Mouse (Mus musculus) MEL (cell line): ENCODE measurements around the gene Mettl1.

Source experiments
- CTCF ChIP-seq, 3 experiments: IDR thresholded peaks in 2 of 3; conservative IDR thresholded peaks in 1 of 3; 2 replicates each; pipeline ENCODE4 v1.5.1; 2011 to 2012; ENCODE audit warnings: low read length in 3 of 3, low read depth in 2 of 3, mild to moderate bottlenecking in 2 of 3, improper control_type of control experiment in 1 of 3, inconsistent platforms in 1 of 3, mixed read lengths in 1 of 3, moderate library complexity in 1 of 3; ENCODE audit not compliant: control insufficient read depth in 1 of 3, insufficient read depth in 1 of 3, poor library complexity in 1 of 3, severe bottlenecking in 1 of 3
- E2F4 ChIP-seq: IDR thresholded peaks from 2 replicates; pipeline ENCODE4 v1.6.1; 2011; ENCODE audit warnings: low read depth, low read length, improper control_type of control experiment, borderline replicate concordance
- EP300 ChIP-seq, 2 experiments: IDR thresholded peaks; 2 replicates each; pipeline ENCODE4 v1.6.1; 2011; ENCODE audit warnings: improper control_type of control experiment in 2 of 2, low read length in 2 of 2, low read depth in 1 of 2, mild to moderate bottlenecking in 1 of 2
- GABPA ChIP-seq: IDR thresholded peaks from 2 replicates; pipeline ENCODE4 v1.6.1; 2012; ENCODE audit warnings: low read depth, mild to moderate bottlenecking, inconsistent platforms, low read length, improper control_type of control experiment, moderate library complexity
- NELFE ChIP-seq: IDR thresholded peaks from 2 replicates; pipeline ENCODE4 v1.6.1; 2011; ENCODE audit warnings: low read depth, low read length, improper control_type of control experiment
- POLR2A ChIP-seq, 2 experiments: IDR thresholded peaks; 2 replicates each; pipeline ENCODE4 v1.6.1; 2011 to 2012; ENCODE audit warnings: low read length in 2 of 2, mild to moderate bottlenecking in 2 of 2, control low read depth in 1 of 2, improper control_type of control experiment in 1 of 2, low read depth in 1 of 2, moderate library complexity in 1 of 2; ENCODE audit not compliant: control insufficient read depth in 1 of 2, insufficient read depth in 1 of 2, poor library complexity in 1 of 2
- TCF12 ChIP-seq: IDR thresholded peaks from 2 replicates; pipeline ENCODE4 v1.6.1; 2014; ENCODE audit warnings: low read depth, mild to moderate bottlenecking, inconsistent platforms, low read length, improper control_type of control experiment, moderate library complexity
- UBTF ChIP-seq: IDR thresholded peaks from 2 replicates; pipeline ENCODE4 v1.6.1; 2012; ENCODE audit warnings: low read depth, mild to moderate bottlenecking, inconsistent platforms, low read length, improper control_type of control experiment, moderate library complexity, borderline replicate concordance; ENCODE audit not compliant: insufficient read depth
- USF2 ChIP-seq, 2 experiments: IDR thresholded peaks; 2 replicates each; pipeline ENCODE4 v1.6.1; 2011 to 2012; ENCODE audit warnings: improper control_type of control experiment in 2 of 2, low read length in 2 of 2, borderline replicate concordance in 1 of 2, inconsistent platforms in 1 of 2, low read depth in 1 of 2, mild to moderate bottlenecking in 1 of 2; ENCODE audit not compliant: insufficient read depth in 1 of 2
- ZKSCAN1 ChIP-seq: IDR thresholded peaks from 2 replicates; pipeline ENCODE4 v1.6.1; 2012; ENCODE audit warnings: low read depth, mild to moderate bottlenecking, inconsistent platforms, low read length, improper control_type of control experiment, moderate library complexity

- TF ChIP-seq POLR2A (IDR thresholded peaks at IDR 0.05; ENCODE audit: control insufficient read depth in 1 of 2, insufficient read depth in 1 of 2, low read depth in 1 of 2, low read length in 2 of 2, poor library complexity in 1 of 2) (no peak), EP300 (IDR thresholded peaks at IDR 0.05; ENCODE audit: low read depth in 1 of 2, low read length in 2 of 2) (no peak), CTCF (IDR thresholded peaks at IDR 0.05 in 2 of 3, conservative IDR thresholded peaks at IDR 0.05 in 1 of 3; ENCODE audit: control insufficient read depth in 1 of 3, insufficient read depth in 1 of 3, low read depth in 2 of 3, low read length in 3 of 3, poor library complexity in 1 of 3, severe bottlenecking in 1 of 3) (no peak), USF2 (IDR thresholded peaks at IDR 0.05; ENCODE audit: borderline replicate concordance in 1 of 2, insufficient read depth in 1 of 2, low read depth in 1 of 2, low read length in 2 of 2) (no peak), GABPA (no peak), ZKSCAN1 (no peak), UBTF (no peak), TCF12 (no peak), NELFE (no peak), E2F4 (no peak)
Observed at GRCm38 (mm10) chr10:126993621-126994020, 47.6 kb upstream of the Mettl1 start.
